Mouse (Mus musculus): ENCODE measurements around the gene 4930548H24Rik. TPM values are rescaled to one million over a fixed set of nuclear protein-coding genes. Genes with fewer than 3 reads are reported as not detected.
"Not testable (repeated sequence)": the region's sequence is repeated elsewhere in the genome, so short reads cannot be mapped to it uniquely, and the experiment has no call there.

The 4930548H24Rik gene
- under 1 TPM; 0.50 to 0.62 TPM for total RNA-seq (2021)
- long read RNA-seq, experiment 1 = 0 reads
- long read RNA-seq, experiment 2 = 0 reads

GRCm38 (mm10) chr5:31485440-31485839 lies at the start of gene 4930548H24Rik:
Gene 4930548H24Rik (plus strand): TSS chr5:31485740.
- no peak for DNase-seq (ENCODE audit: low spot score in 2 of 2)

DNA sequence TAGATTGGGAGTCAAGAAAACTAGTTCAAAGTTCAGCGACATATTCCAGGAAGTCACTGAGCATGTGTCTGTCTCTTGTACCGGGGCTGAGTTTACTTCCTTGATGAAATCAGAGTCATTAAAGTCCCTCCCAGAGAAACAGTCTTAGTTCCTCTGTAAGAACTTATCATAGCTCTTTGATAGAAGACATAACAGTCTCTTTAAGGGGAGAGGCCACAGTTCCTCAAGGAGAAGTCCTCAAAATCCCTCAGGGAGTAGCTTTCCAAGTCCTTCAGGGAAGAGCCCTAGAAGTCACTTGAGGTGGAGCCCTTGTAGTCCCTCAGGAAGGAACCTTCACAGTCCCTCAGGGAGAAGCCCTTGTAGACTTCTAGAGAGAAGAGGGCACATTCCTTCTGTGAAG lies 34.2 kb upstream of the 4930548H24Rik start:
- DNase-seq (ENCODE audit: low spot score in 2 of 2) = no peak

DNA sequence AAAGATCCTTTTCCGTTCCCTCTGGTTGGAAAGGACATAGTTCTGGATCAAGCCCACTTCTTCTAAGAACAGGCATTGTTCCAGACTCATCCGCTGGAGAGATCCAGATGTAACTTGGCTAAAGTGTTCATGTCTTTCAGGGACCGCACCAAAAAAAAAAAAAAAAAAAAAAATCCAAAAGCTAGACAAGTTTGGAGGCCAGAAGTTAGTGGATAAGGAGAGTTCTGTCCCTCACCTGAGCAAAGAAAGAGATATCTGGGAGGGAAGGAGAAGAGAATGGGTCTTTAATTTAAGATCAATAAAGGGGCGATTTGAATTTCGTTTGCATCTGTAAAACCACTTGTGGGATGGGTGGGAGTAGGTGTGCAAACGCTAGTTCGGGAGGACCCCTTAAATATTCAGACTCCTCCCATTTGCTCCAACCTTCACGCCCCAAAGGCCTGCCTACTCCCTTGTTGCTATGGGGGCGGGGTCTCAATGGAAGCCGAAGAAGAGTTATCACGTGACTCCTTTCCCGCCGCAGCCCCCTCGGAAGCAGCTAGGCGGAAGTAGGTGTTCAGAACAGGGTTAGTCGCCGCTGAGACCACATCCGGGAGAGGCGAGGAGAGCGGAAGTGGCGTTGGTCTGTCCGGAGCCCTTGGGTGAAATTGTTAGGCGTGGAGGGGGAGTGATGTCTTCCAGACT lies 33.5 kb upstream of the 4930548H24Rik start, which contains the start of gene Zfp512:
TSS of gene Zfp512 (plus strand) at position 554 of the 684 bp plus-strand sequence.
- peak; percentile 67 to 85 for DNase-seq (ENCODE audit: low spot score in 2 of 2)

DNA sequence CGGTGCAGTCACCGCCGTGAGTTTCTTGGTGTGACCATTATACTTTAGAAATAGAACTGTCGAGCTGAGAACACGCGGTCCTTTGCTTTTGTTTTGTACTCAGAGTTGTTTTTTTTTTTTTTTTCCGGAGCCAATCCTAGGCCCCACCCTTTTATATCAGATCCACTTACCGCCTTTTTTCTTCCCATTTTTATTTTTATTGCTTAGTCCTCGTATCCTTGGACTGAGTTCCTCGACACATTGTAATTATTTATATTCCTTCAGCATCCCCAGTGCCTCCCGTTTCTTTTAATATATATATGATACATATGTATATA lies 33.0 kb upstream of the 4930548H24Rik start:
- DNase-seq (ENCODE audit: low spot score in 2 of 2) = no peak

GRCm38 (mm10) chr5:31452886-31453410 lies 32.6 kb upstream of the 4930548H24Rik start:
- no peak for DNase-seq (ENCODE audit: low spot score in 2 of 2)

GRCm38 (mm10) chr5:31467798-31468197 lies 17.7 kb upstream of the 4930548H24Rik start:
- DNase-seq (ENCODE audit: low spot score in 2 of 2) = no peak

DNA sequence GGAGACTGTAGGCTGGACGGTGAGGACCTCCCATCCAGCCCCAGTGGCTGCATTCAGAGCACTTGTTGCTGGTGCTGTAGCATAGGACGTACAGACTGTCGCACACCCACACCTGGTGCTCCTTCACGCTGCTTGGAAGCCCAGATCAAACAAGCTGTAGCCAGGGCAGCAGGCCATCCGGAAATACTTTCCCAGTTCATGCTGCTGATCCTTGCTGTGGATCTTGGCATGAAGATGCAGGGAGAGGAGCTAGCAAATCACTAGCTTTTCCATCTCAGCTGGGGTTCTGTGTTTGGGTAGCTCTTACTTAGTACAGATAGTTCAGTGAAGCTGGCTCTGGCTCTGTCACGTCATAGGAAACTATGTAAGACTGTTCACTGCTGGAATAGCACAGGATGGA lies 15.8 kb upstream of the 4930548H24Rik start:
- DNase-seq (ENCODE audit: low spot score in 2 of 2) = no peak

- peak; percentile 13 to 43 for DNase-seq (ENCODE audit: low spot score in 2 of 2)
Measured at GRCm38 (mm10) chr5:31470334-31470733, 15.2 kb upstream of the 4930548H24Rik start.

DNA sequence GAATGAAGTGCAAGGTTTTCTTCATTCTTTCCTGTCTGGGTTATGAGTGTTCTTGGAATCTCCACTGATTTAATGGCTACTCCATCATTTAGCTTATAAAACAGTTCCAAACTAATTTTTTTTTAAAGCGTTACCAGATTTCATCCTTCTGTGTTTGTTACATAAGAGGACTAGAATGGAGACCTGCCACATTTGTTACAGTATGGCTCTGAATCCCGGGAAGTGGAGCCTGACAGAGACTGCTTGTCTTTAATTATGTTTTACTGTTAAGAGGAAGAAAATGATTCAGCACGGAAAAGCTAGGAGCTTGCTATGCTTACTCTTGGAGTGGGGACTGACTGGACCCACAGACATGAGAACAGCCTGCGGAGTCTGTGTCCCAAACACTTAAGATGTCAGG lies 5.0 kb upstream of the 4930548H24Rik start:
- no peak for DNase-seq (ENCODE audit: low spot score in 2 of 2)

DNA sequence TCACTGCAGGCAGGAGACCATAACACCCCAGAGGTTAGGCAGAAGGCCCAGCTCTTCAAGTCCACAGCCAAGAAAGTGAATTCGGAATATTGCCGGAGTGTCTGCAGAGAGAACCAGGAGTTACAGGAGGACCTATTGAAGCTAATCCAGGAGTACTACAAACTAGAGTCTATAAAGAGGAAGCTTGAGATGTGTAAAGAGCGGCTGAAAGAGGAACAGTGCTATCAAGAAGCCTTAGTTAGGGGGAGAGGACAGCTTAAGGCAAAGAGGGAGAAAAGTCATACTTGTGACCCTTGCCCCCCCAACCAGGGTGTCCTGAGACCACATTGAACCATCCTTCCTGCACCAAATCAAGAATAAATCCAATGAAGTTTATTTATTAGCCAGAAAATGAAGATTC lies 2.3 kb downstream of the 4930548H24Rik start:
- no peak for DNase-seq (ENCODE audit: low spot score in 2 of 2)

GRCm38 (mm10) chr5:31489116-31489769 lies 3.7 kb downstream of the 4930548H24Rik start:
- DNase-seq (ENCODE audit: low spot score in 2 of 2) = no peak

GRCm38 (mm10) chr5:31492031-31492430 lies 6.5 kb downstream of the 4930548H24Rik start:
- DNase-seq (ENCODE audit: low spot score in 2 of 2) = no peak

DNA sequence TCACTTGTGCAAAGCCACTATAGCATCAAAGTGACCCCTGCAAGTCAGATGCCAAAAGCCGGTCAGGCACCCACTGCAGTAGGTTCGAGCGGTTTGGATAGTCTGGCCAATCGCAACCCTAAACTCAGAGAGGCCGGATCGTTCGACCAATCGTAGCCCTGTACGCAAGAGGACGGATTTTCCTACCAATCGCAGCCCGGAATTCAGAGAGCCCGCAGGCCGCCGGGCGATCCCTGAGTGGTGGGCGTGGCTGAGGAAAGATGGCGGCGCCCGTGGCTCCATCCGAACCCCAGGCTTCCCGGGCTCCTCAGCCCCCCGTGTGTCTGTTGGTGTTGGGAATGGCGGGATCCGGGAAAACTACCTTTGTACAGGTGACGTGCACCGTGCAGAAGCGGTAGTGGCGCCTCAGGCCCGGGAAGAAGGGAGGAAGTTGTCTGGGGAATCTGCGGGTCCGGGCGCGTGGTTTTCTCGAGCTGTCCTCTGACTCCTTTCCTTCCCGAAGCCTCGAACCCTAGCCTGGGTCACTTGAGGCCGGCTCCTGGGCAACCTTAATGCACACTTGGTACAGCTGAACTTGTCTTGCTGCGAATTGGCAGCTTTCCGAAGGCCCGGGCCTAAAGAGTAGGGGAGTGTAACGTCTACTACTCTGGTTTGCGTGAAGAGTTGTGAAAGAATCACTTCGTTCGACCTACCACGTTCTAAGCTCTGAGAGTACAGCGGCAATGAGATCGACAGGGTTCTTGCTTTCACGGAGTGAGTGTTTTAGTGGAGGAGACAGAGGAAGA lies 9.2 kb downstream of the 4930548H24Rik start, which contains the start of gene Gpn1:
TSS of gene Gpn1 (plus strand) at position 229 of the 785 bp plus-strand sequence.
- peak; percentile 69 to 79 for DNase-seq (ENCODE audit: low spot score in 2 of 2)

- DNase-seq (ENCODE audit: low spot score in 2 of 2) = no peak
Measured at GRCm38 (mm10) chr5:31504843-31505242, 19.3 kb downstream of the 4930548H24Rik start.

DNA sequence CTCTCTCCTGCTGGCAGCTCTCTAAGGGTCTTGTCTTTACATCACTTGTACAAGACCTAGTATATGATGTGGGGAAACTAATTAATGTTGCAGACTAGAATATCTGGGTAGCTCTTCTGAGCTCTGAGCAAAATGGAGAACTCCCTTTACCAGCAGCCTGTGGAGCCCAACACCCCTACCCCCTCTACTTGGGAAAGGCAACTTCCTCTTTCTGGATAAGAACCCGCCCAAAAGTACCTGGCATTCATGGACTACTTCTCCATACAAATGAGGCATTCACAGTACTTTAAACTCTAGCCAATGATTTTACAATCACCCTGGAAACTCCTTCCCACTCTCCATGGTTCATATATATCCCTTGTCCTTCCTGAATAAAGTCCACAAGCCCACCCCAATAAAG lies 26.9 kb downstream of the 4930548H24Rik start:
- DNase-seq (ENCODE audit: low spot score in 2 of 2) = no peak

- DNase-seq (ENCODE audit: low spot score in 2 of 2) = no peak
Measured at GRCm38 (mm10) chr5:31520556-31520955, 35.0 kb downstream of the 4930548H24Rik start.

DNA sequence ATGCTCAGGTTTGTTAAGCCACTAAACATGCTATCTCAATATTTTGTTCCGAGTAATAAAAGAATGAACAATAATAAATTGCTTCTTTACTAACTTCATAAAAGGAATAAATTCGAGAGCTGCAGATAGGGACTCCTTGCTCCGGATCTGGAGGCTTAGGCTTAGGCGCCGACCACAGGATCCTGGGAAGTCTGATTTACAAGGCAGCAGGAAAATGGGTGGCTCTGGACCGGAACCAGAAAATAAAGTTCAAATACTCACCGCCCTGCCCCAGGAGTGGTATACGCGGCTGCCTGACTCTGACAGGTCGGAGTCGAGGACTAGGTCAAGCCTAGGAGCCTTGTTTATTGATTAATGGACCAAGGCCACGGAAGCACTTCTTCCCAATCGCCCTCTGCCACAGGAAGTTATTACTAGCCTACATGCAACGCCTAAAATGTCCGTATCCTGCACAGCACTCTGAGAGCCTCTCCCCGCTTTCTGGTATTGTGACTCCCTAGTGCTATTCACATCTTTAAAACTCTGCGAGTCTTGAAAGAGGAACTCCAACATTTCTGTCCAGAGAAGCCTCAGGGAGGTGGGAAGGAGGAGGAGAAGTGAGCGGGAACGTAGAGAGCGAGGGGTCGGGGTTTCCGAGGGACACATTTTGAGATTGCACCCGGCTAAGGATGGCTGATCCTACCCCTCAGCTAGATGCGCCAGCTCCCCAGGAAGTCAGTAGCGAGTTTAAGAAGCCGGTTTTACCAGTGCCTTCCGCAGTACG lies 41.0 kb downstream of the 4930548H24Rik start, which contains the start of gene Slc4a1ap:
TSS of gene Slc4a1ap (plus strand) at position 642 of the 763 bp plus-strand sequence.
- DNase-seq (ENCODE audit: low spot score in 2 of 2) = peak; percentile 54 to 56

DNA sequence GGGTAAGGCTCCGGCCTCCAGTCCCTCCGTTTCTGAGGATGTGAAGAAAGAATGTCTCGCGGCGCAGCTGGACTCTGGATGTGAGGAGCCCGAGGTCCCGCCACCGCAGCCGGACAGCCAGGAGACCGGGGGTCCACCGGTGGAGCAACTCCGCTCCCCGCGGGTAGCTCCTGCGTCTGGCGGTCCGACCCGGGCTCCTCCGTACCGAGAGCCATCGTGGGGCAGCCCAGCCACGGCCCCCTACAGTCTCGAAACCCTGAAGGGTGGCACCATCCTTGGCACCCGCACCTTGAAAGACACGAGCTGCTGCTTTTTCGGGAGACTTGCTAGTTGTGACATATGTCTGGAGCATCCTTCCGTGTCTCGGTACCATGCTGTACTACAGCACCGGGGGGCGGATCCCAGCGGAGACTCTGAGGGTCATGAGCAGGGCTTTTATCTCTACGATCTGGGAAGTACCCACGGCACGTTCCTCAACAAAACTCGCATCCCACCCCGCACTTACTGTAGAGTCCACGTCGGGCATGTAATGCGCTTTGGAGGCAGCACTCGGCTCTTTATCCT lies 41.7 kb downstream of the 4930548H24Rik start:
- DNase-seq (ENCODE audit: low spot score in 2 of 2) = no peak

DNA sequence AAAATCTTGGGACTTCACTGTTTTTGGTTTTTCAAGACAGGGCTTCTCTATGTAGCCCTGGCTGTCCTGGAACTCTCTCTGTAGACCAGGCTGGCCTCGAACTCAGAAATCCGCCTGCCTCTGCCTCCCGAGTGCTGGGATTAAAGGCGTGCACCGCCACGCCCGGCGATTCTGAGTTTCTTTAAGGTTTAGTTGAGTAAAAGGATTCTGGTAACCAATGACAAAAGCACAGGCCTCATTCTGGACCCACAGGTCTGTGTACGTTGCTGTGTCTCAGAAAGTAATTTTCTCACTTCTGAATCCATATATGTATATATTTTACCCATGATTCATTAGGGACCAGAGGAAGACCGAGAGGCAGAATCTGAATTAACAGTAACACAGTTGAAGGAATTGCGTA lies 42.2 kb downstream of the 4930548H24Rik start, which contains the start of gene Supt7l:
TSS of gene Supt7l (minus strand) at position 101 of the 400 bp plus-strand sequence.
- not testable (repeated sequence) for DNase-seq (ENCODE audit: low spot score in 2 of 2)

DNA sequence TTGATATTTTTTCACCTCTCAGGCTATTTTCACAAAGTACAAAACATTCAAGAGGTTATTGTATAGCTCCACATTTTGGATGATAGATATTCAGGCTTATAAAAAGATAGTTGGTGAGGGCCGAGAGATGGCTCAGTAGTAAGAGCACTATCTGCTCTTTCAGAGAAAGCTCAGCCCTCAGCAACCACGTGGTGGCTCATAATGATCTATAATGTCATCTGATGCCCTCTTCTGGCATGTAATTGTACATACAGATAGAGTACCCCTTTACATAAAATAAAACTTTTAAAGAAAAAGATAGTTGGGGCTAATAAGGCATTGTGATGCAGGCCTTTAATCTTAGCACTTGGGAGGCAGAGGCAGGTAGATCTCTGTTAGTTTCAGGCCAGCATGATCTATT lies 43.0 kb downstream of the 4930548H24Rik start:
- DNase-seq (ENCODE audit: low spot score in 2 of 2) = no peak

Data from adrenal gland, postnatal 4 days (tissue).